Mouse (Mus musculus): ENCODE measurements at regions not wholly inside any gene's neighbourhood (a gene's known extent, or its start where the extent isn't known, plus 50 kb on each side); places are given as distances from the start of the nearest gene placed in this dataset.

GRCm38 (mm10) chr11:112722936-112723335 is 59.1 kb upstream of the Sox9 start:
- Histone ChIP-seq H3K4me1 (ENCODE audit: control insufficient read depth, insufficient read depth, low read length) (peaks cover 12% of the 10 kb centered on the region), H3K9ac (ENCODE audit: low read depth, low read length) (no peak overlapping the region), H3K36me3 (ENCODE audit: control insufficient read depth, insufficient read depth, low read length) (no peaks in the 10 kb centered on the region), H3K4me3 (ENCODE audit: insufficient read depth, low read depth, low read length) (no peak overlapping the region), H3K27me3 (ENCODE audit: control insufficient read depth, insufficient read depth, low read length) (no peaks in the 10 kb centered on the region), H3K27ac (replicated peaks; ENCODE audit: insufficient read depth, low read depth, low read length) (no peak overlapping the region), H3K79me2 (ENCODE audit: control insufficient read depth, insufficient read depth, low read length) (no peaks in the 10 kb centered on the region)
- DNase-seq (ENCODE audit: extremely low read depth, low read depth, low spot score) = peak; percentile 86
- 25% methylated on average over 4 of the region's 4 CpGs for WGBS
- TF ChIP-seq CTCF (IDR thresholded peaks at IDR 0.05; ENCODE audit: low read depth, low read length) = no peak
- TF ChIP-seq POLR2A (IDR thresholded peaks at IDR 0.05; ENCODE audit: extremely low read depth, insufficient read depth, low read length) = no peak

GRCm38 (mm10) chr11:112728154-112728952 is 53.7 kb upstream of the Sox9 start:
- no peak overlapping the region for H3K4me3 ChIP-seq (ENCODE audit: insufficient read depth, low read depth, low read length)
- no peak for TF ChIP-seq POLR2A (IDR thresholded peaks at IDR 0.05; ENCODE audit: extremely low read depth, insufficient read depth, low read length)
- TF ChIP-seq CTCF (IDR thresholded peaks at IDR 0.05; ENCODE audit: low read depth, low read length) = no peak

More at GRCm38 (mm10) chr11:112728154-112728952, 53.7 kb upstream of the Sox9 start:
- Histone ChIP-seq H3K9ac (ENCODE audit: low read depth, low read length) (no peak overlapping the region), H3K27me3 (ENCODE audit: control insufficient read depth, insufficient read depth, low read length) (no peaks in the 10 kb centered on the region), H3K27ac (replicated peaks; ENCODE audit: insufficient read depth, low read depth, low read length) (0 out of 2 replicates have a peak overlapping the region, but pooled peaks have one; percentile 7), H3K36me3 (ENCODE audit: control insufficient read depth, insufficient read depth, low read length) (no peaks in the 10 kb centered on the region), H3K4me1 (ENCODE audit: control insufficient read depth, insufficient read depth, low read length) (peaks cover 17% of the 10 kb centered on the region), H3K79me2 (ENCODE audit: control insufficient read depth, insufficient read depth, low read length) (no peaks in the 10 kb centered on the region)
- 12% methylated on average over 15 of the region's 15 CpGs for WGBS
- DNase-seq (ENCODE audit: extremely low read depth, low read depth, low spot score) = peak; percentile 81
